9 mouse cellular contexts compared by ENCODE assay signal in genomic region chr10:79698459-79698858, GRCm38 (mm10). TPM values are rescaled to one million over a fixed set of nuclear protein-coding genes. Genes with fewer than 3 reads are reported as not detected.
"Had no signal": no experiment of that assay in that cellular context is flagged by ENCODE, and none has a peak within 500 bp of the region (broad histone marks: within the 10 kb centered on the region; RNA-seq: fewer than 3 reads in every experiment).

No protein-coding gene starts in this region.

- H3K4me1 ChIP-seq: midbrain, embryonic 13.5 days had no signal

- H3K9ac ChIP-seq: liver, embryonic 15.5 days; midbrain, embryonic 13.5 days; neural tube, embryonic 12.5 days had no signal

- ATAC-seq: midbrain, embryonic 13.5 days had no signal

- H3K36me3 ChIP-seq: limb, embryonic 10.5 days; liver, embryonic 15.5 days; midbrain, embryonic 13.5 days; neural tube, embryonic 12.5 days had no signal

- H3K27me3 ChIP-seq: liver, embryonic 15.5 days; midbrain, embryonic 13.5 days; neural tube, embryonic 12.5 days had no signal

- H3K4me2 ChIP-seq: liver, embryonic 11.5 days; liver, embryonic 15.5 days; midbrain, embryonic 13.5 days; neural tube, embryonic 12.5 days had no signal

- DNase-seq: kidney, postnatal 25 days; spleen, adult 18-20 months; thymus, adult 18-20 months; thymus, postnatal 14 days had no signal

- H3K9me3 ChIP-seq: limb, embryonic 10.5 days; liver, embryonic 15.5 days; midbrain, embryonic 13.5 days; neural tube, embryonic 12.5 days had no signal

- H3K27ac ChIP-seq: liver, embryonic 15.5 days; midbrain, embryonic 13.5 days; neural tube, embryonic 12.5 days had no signal

- H3K4me3 ChIP-seq: limb, embryonic 10.5 days; liver, embryonic 15.5 days; midbrain, embryonic 13.5 days; neural tube, embryonic 12.5 days had no signal

RNA-seq across cellular contexts. Expression of gene Hcn2, which starts 18.0 kb away (rescaled TPM):
- polyA plus RNA-seq: liver, embryonic 11.5 days had no signal
